Mouse (Mus musculus) lung, postnatal 25 days (tissue): ENCODE results near the gene 4931406P16Rik.

ENCODE experiments used
- DNase-seq: peaks from one replicate; pipeline ENCODE4 v3.0.0; 2022; ENCODE audit warnings: low spot score

Gene 4931406P16Rik

GRCm38 (mm10) chr7:34309186-34309764, 4.1 kb downstream of the 4931406P16Rik start:
- no peak for DNase-seq

DNA sequence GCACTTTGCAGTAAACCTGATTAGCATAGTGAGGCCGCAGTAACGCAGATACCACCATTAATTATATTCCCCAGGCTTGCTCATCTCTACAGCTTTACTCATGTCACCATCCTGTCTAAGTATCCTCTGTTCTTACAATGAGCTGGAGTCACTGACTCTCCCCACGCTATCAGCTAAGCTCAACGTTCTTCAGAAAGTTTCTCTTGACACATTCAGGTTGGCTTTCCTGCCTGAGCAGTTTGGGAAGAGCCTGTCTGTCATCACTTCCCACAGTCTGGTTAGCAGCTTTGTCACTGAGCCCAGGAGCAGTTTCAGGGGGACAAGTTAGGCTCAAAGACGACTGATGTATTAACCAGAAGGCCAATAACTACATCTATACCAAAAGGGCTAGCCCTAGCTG, 4.8 kb downstream of the 4931406P16Rik start:
- no peak for DNase-seq

DNA sequence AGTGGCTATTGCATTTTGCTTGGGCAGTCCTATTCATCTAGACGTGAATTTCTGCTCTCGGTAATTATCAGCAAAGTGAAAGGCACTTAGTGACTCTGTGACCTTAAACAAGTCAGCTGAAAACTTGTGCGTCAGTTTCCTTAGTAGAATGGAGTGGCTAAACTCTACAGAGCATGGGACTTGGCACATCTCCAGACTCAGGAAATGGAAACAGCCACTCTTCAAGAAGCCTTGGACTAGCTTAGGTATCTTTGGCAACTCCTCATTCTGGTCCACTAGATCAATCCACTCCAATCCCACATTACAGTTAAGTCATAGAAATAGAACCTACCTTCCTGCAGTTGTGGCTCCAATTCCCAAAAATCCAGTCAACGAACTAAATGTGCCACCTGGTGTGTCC, 7.9 kb downstream of the 4931406P16Rik start:
- DNase-seq = peak; percentile 74

DNA sequence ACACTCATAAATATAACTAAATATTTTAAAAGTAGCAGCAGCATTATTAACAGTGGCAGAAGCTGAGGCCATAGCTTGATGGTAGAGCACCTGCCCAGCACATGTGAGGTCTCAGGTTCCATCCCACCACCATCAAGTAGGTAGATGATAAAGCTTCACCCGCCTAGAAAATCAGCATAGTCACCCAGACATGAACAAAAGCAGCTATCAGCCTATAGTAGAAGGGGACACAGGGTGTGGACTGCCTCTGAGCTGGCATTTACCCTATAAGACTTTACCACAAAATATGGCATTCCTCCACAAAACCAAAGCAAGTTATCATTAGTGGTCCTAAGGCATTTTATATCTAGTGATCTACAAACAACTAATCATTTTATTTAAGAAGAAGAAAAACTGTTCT, 10.7 kb downstream of the 4931406P16Rik start:
- DNase-seq = no peak

- DNase-seq = peak; percentile 65
These were observed 11.4 kb downstream of the 4931406P16Rik start for GRCm38 (mm10) chr7:34301952-34302351.

DNA sequence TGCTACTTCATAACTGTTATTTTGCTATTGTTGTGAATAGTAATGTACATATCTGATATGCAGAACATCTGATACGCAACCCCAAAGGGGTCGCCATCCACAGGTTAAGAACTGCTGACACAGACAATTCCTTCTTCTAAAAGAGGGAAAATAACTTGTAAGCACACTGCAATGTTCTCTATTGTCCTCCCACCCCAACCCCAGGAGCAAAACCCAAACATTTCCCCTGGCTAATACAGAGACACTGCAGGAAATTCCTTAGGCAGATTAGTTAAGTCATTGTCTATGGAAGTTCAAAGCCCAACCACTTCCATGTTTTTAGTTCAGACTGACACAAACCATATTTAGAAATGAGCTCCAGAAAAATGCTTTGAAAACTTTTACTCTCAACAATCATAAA, 14.5 kb downstream of the 4931406P16Rik start:
- no peak for DNase-seq

DNA sequence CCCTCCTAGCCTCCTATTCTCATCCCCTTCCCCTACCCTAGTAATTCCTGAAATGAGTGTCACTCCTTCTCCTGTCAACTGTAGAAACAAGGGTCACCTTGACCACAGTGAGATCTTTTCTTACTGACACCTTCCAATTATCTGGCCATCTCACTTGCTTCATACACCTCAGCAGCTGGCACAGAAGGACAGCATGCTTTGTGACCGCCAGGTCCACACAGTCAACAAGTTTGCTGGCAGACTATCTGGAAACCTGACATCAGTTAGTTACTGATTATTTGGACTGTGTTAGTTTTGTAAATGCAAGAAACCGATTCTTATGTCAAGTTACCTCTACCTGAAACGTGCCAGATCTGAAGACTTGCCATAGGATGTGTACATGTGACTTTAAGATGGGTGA, 17.2 kb downstream of the 4931406P16Rik start:
- no peak for DNase-seq

- no peak for DNase-seq
These were observed 20.7 kb downstream of the 4931406P16Rik start for GRCm38 (mm10) chr7:34292633-34293032.

GRCm38 (mm10) chr7:34291265-34291664, 22.1 kb downstream of the 4931406P16Rik start:
- DNase-seq = peak; percentile 74

DNA sequence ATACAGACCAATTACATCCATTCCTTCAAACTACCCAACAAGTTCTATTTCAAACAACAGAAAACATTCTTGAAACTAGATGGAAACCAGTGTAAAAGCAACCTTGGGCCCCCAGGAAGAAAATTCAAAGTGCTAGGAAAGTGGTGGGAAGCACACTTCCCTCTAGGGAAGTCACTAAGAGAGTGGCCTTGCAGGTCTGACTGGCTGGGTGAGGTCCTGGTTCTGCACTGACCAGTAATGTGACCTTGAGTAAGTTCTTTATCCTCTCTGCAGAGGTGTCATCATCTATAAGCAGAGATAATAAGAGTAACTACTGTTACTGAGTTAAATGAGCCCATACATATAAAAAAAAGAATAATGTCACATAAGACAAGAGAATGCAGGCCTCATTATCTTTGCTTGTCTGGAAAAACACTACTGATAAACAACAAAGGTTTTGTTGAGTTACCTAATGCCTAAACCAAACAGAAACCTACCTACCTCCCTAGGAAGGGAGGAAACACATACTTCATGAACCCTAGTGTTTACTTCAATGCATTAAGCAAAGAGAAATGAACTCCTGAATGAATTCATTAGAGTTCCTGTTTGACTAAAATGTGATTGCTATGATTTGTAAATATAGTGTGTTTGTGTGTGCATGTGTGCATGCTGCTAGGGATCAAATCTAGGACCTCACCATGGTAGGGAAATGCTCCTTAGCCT, 22.8 kb downstream of the 4931406P16Rik start:
- DNase-seq = no peak

- DNase-seq = no peak
These were observed 35.7 kb downstream of the 4931406P16Rik start for GRCm38 (mm10) chr7:34277656-34278055.

DNA sequence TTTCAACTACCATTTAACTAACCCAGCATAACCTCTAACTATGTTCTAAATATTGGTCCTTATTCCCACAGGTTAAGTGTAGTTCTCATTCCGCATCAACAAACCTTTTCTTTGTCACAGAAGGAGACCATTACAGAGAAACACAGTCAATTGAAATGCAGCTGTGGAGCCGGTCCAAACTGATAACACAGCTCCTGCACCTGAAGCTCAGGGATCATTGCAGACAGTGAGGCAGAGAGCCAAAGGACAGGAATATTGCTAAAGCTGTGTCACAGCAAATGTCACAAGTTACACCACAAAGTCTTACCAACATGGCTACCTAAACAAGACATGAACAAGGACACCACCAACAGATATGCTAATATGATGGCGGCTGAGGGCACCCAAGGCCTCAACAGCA, 37.3 kb downstream of the 4931406P16Rik start:
- no peak for DNase-seq

GRCm38 (mm10) chr7:34272465-34272864, 40.9 kb downstream of the 4931406P16Rik start:
- DNase-seq = no peak

GRCm38 (mm10) chr7:34268463-34268862, 44.9 kb downstream of the 4931406P16Rik start:
- DNase-seq = no peak

GRCm38 (mm10) chr7:34266421-34266820, 46.9 kb downstream of the 4931406P16Rik start:
- DNase-seq = no peak

- peak; percentile 83 for DNase-seq
These were observed 47.4 kb downstream of the 4931406P16Rik start for GRCm38 (mm10) chr7:34265876-34266346.

DNA sequence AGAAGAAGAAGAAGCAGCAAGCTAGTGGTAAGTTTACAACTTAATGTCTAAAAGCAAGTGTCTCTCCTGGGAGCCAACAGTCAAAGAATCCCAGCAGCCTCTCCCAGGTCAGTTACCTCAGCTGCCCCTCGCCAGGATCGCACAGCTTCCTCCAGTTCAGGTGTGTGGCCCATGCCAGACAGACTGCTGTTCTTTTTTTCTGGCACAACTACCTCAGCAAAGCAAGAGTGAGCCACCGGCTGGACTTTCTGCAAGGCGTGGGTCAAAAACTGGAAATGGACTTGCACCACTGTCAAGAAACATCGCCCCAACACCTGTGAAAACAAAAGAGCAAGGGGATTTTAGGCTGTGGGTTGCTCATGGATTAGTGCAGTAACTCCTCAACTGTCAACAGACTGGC, 49.9 kb downstream of the 4931406P16Rik start:
- no peak for DNase-seq

DNA sequence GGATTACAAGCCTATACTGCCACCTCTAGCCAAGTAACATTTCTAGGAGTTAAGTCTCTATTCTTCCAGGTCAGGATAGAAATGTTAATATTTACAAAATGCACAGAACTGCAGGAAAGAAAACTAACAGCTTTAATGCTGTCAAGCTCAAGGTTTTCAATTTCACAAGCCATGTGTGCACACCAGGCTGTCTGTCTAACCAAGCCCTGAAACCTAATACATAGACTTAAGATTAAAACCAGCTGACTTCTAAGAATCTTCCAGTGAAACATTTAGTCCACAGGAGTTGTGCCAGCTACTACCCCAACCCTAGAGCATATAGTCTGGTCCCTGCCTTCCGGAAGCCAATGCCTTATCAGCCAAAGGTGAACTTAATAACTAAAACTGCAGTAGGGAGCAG, 54.9 kb downstream of the 4931406P16Rik start:
- no peak for DNase-seq

- DNase-seq = no peak
These were observed 56.1 kb downstream of the 4931406P16Rik start for GRCm38 (mm10) chr7:34257279-34257678.

DNA sequence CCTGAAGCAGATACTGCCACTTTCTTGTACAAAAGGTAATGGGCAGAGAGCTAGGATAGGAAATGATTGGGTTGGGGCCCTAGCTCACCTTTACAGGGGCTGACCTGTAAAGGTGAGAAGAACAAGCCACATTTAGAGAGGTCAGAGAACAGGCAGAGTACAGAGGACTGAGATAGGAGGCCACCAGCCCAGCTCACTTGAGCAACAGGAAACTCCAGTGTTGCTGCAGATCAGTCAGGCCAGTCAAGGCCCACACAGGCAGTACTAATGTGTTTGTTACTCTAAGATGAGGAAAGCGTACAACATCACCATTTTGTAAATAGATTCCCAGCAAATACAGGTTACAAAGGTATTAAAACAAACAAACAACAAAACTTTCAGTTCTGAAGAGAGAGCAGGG, 57.4 kb downstream of the 4931406P16Rik start:
- DNase-seq = no peak

DNA sequence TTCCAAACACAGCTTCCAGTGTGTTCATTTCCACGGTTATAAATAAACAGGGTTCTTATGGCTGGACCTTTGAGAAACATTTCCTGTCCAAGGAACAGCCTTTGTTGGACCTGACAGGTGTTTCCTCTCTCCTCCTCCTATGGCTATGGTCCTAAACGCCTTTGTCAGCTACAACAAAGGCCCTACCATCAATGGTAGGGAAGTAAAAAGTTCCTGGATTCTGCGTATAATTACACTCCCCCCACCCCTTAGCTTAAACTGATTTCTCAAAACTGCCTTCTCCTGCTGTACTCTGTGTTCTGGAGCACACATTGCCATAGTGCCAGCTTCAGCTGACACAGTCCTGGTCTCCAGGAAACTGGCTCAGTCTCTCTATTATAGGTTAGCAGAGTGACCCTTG, 58.2 kb downstream of the 4931406P16Rik start:
- peak; percentile 45 for DNase-seq

DNA sequence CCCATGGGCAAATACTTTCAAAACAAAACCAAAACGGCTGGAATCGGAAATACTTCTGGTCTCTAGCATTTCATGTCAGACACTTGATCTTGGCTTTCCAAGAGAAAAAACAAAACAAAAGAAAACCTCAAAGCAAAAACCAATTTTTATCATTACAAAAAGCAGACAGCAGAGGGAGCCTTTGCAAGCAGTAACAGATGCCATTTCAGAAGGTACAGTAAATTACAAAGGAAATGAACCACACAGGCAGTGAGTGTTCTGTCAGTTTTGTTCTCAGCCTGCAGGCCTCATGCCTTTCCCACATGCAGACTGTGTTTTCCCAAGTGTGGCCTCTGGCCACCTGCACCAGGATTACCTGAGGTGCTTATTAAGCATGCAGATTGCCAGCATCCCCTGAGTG, 61.3 kb downstream of the 4931406P16Rik start:
- DNase-seq = peak; percentile 36

GRCm38 (mm10) chr7:34250738-34251137, 62.6 kb downstream of the 4931406P16Rik start, which contains the start of gene Gm6096:
Gene Gm6096 (plus strand): TSS chr7:34251038.
- DNase-seq = no peak
